Mouse (Mus musculus) bone marrow, adult 2 months (tissue): Measurements from ENCODE around the gene Aoah.

ENCODE experiments used
- CTCF ChIP-seq: fragments of 200-500 bp; IDR thresholded peaks from 2 replicates; pipeline ENCODE4 v1.5.1; 2011; ENCODE audit warnings: low read length, control low read depth; ENCODE audit not compliant: control insufficient read depth, insufficient read depth
- POLR2A ChIP-seq: fragments of 200-500 bp; IDR thresholded peaks from 2 replicates; pipeline ENCODE4 v1.6.1; 2011; ENCODE audit warnings: low read depth, mild to moderate bottlenecking, control low read depth, low read length, borderline replicate concordance; ENCODE audit not compliant: control insufficient read depth

DNA sequence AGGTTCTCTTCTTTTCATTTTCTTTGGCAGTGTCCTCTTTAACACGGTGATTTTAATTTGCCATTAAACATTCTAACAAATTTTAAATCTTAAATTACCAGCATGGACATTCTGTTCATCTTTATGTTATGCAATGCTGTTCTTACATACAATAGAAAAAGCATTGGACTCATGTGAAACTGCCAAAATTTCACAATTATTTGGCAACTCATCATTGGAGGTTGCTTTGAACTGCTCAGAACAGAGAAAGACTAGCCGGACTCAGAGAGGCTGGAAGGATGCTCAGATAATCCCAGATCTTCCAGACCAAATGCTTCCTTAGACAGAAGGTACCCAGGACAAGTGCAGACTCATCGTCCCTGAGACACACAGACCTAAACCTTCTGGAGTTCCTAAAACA is 126.5 kb downstream of the Aoah start:
- TF ChIP-seq CTCF (no peak), POLR2A (no peak)
